Mouse (Mus musculus) cerebellum, adult 9-11 months (tissue): ENCODE measurements at regions not wholly inside any gene's neighbourhood (a gene's known extent, or its start where the extent isn't known, plus 50 kb on each side); places are given as distances from the start of the nearest gene placed in this dataset.

Experiments used
- DNase-seq: peaks from one replicate; pipeline ENCODE4 v3.0.0; 2022

DNA sequence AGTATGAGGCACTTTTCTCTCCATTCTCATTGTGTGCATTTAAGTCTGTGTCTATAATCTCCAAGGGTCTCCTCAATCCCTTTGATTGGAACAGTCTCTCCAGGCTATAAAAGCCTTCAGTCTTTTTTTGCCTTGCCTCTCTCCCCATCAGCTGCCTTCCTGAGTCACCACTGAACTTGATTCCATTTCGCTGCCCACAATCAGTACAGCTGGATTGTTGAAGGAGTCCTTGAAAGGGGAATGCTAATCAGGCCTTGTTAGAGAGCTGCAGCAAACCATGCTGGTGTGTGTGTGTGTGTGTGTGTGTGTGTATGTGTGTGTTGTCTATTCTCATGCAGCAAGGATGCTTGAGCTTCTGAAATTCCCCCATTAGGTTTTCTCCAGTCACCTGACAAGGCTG lies 129.3 kb upstream of the Parp11 start:
- DNase-seq = no peak

DNA sequence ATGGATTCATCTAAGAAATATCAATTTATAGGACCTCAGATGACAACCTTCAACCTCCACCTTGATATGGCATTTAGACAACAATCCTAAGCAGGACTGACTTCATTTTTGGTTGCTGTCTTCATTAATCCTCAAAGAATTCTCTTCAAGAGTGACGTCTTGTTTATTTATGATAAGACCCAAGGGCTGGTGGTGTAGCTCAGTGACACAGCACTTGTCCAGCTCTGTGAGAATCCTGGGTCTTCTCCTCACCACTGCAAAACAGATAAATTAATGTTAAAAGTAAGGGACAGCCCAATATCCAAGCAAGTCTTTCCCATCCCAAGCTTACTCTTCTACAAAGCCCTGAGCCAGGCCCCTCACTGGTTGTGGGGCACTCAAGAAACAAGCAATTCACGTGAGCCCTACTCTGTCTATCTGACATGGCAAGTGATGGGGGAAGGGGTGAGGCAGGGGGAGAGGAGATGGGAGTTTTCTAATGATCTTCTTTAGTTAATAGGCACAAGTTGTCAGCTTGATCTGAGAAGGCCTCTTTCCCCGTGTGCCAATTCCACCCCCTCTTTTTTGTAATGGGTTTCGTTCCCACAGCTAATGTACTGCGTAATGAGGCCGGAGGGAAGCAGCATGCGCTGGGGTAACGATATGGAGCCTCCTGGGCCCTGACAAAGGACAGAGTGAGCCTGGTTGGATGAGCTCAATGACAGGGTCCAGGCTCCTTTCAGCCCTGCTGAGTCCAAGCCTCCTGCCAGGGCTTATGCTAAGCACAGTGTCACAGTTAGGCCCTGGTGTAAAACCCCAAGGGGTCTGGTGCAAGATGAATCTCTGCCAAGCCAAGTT lies 127.7 kb upstream of the Parp11 start:
- DNase-seq = no peak

GRCm38 (mm10) chr6:127320600-127320999 lies 126.0 kb upstream of the Parp11 start:
- DNase-seq = no peak

GRCm38 (mm10) chr6:127321031-127321430 lies 125.6 kb upstream of the Parp11 start:
- DNase-seq = no peak

DNA sequence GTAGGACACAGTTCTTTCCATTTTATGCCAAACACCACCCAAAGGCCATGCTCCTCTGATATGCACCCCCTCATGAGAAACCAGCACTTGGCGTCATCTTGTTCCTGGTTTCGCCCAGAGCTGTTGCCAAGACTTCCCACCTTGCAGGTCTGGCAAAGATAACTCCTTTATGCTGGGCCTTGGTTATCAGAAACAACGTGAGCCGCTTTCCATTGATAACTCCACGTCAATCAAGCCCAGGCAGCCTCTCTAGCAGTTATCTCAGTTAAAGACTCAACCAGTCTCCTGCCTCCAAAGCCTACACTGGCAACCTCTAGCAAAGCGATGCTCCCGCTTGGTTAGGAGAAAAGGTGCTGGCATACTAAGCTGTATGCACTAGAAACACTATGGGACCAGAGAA lies 124.2 kb upstream of the Parp11 start:
- no peak for DNase-seq

GRCm38 (mm10) chr6:127324984-127325383 lies 121.7 kb upstream of the Parp11 start:
- DNase-seq = no peak

DNA sequence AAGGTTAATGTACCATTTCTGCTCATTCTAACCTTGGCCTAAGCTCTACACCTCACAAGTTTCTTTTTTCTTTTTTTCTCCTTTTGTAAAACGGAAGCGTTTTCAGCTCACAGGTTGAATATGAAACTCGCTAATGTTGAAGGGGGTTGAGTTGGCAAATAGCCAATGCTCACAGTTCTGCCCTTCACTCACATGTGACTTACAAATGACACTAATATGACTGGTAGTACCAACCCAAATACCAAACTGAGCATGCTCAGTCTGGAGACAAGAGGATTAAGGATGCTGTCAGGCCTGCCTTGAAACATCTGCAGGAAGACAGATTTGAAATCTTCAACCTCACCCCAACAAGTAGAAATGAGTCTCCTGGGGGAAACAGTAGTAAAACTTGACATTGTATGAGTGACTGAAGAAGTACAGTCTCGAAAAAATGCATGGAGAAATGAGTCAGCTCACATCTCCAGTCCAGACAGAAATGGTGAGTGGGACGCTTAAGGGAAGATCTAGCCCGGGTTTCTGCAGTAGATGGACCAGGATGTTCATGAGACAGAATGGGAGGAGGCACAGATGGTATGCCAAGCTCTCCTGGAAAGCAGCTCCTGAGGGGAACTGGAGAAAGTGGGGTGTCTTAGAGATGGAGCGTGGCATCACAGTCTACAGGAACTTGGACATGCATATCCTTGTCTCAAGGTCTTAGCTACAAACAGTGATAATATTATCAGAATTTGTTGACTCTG lies 120.9 kb upstream of the Parp11 start:
- DNase-seq = no peak

- no peak for DNase-seq
Measured at GRCm38 (mm10) chr6:127326333-127326729, 120.3 kb upstream of the Parp11 start.

DNA sequence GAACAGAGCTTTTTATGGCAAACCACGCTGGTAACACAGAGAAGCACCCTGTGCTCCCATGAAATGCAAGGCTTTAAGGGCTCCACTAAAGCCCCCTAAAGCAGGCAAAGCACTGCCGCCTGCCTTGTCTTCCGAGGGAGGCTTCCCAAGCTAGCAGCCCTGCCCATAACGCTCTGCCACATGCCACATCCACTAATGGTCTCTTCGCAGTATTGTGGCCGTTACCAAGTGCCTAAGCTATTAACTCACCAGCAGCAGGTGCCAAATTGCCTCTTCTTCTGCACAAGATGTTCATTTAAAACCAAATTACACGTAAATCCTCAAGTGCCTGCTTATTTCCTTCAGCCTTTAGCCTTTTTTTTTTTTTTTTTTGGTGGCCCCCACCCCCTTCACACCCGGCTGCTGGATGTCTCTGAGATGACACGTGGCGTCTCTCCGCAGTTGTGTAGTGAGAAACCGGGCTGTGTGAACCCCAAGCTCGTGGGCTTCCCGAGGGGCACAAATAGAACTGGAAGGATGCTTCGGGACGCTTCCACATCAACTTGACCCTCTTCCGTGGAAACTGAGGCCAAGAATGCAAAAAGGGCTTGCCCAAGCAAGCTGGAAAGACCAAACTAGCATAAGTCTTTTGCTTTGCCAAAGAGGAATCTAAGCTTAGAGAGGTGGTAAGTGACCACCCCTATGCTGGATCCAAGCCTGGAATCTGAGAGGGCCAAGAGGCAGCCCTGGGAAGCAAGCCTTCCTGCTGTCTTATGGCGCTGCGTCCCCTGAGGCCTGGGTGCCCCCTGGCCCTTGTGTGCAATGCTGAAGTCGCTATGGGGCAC lies 117.2 kb upstream of the Parp11 start:
- peak; percentile 16 for DNase-seq

- peak; percentile 86 for DNase-seq
Measured at GRCm38 (mm10) chr6:127330015-127330705, 116.5 kb upstream of the Parp11 start.

DNA sequence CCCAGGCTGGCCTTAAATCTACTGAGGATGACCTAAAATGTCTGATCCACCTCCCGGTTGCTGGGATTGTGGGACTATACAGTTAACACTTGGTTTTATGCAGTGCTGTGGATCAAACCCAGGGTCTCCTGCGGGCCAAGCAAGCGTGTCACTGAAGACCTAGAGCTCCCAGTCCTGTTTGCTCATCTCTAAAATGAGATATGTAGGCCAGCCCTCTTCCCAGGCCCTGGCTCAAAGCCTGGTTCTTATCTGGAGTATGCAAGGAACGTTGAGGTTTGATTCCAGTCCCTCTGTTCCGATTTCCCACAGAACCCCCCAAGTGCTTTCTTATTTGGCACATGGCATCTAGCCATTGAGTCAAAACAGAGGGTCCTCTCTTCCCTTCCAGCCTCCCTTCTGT lies 115.5 kb upstream of the Parp11 start:
- peak; percentile 25 for DNase-seq

DNA sequence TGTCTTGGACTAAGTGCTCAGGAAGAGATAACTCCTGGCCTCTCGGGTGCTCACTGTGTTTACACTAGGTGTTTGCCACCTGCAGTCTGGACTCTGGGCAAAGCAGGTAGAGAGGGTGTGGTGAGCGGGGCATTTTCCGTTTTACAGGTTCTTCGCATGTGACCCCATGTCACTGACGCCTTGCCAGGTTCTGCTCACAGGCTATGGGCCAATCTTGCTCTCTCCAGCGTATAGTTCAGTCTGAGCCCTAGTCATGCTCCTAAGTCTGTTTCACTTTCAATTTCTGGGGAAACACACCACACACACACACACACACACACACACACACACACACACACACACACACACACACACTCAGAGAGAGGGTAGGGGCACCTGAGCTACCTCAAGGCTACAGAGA lies 112.4 kb upstream of the Parp11 start:
- no peak for DNase-seq

GRCm38 (mm10) chr6:127335462-127335886 lies 111.2 kb upstream of the Parp11 start:
- no peak for DNase-seq

DNA sequence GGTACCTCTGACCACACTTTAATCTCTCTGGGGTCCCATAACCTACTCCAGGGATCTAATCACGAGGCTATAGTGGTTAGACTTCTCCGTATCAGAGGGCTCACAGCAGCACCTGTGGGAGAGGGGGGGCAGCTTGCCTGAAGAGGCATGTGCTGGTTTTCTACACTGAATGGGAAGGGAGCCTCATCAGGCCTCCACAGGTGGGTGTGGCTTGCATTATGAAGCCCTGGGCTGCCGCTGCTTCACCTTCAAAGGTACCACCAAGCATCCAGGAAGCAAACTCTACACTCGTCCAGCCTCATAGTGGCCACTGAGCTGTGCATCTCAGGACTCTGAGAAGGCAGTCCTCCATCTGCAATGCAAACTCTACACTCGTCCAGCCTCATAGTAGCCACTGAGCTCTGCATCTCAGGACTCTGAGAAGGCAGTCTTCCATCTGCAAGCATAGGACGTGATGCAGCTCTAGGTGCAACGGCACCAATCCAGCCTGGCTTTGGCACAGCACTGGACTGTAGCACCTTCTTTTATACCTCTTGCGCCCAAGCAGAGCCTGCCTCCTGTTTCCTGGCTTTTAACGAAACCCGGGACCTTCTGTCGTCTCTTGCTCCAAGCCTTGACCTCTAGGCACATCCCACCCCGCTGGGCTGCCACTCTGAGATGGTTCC lies 110.5 kb upstream of the Parp11 start:
- no peak for DNase-seq

DNA sequence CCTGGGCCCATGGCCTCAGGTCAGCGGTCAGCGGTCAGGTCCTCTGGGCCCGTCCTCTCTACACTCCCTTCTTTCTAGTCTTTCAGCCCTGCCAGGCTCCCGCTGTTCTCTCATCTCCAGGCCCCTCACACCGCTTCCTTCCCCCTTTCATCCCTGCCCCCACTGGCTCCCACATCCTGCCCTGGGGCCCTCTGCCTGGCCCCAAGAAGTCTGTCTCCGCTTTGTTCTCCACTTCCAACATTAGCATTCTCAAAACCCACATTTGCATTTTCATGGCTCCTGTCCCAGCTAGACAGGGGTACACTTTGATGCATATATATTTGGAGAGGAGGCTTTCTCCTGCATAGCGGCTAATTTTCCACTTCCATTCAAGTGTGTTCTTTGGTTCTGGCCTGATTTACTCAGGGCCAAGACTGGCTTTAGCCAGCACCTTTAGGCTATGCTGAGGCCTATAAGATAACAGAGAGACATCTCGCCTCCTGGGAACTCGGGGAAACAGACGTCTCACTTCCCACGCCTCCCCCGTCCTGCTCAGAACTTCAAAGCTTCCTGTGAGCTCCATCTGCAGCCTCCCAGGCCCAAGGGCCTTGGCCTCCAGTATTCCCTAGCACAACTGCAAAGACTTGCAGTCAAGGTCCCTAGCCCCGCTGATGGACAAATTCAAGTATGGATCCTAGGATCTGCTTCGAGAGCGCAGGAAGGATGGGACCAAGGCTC lies 109.8 kb upstream of the Parp11 start:
- DNase-seq = no peak

DNA sequence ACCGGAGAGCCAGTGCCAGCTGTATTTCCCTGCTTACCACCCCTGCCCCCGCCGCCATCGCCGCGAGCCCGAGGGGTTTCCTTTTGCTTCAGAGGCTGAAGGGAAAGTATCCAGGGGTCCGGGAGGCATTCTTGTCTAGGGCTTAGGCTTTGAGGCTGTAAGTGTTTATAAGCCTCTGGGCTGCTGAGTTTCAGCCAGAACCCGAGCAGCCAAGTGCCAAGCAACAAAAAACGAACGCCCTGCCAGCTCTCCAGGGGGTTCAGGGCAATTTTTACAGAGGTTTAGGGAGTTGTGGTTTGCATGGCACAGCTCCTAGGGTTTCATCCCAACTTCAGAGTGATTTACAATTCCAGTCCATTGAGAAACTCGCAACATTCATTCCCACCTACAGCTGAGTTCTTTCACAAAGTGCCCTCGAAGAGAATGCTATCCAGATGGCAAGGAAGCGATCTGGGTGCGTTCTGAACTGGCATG lies 109.2 kb upstream of the Parp11 start:
- no peak for DNase-seq

DNA sequence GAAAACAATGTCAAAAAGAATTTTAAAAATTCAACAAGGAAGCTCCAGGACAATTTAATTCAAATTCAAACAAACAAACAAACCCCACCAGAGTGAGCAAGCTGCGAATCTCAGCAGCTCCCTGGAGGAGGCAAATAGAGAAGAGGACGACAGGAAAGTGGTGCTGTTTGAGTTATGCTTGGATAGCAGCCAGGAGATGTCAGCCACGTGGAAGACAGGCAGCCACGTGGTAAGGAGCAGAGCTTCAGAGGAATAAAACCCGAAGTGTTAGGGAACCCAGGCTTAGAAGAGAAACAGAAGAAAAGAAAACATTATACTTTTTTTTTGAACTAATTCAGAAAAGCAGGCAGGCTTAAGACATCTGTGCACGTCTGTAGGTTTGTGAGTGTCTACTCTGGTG lies 108.2 kb upstream of the Parp11 start:
- no peak for DNase-seq

- DNase-seq = no peak
Measured at GRCm38 (mm10) chr6:127341604-127342003, 105.0 kb upstream of the Parp11 start.

DNA sequence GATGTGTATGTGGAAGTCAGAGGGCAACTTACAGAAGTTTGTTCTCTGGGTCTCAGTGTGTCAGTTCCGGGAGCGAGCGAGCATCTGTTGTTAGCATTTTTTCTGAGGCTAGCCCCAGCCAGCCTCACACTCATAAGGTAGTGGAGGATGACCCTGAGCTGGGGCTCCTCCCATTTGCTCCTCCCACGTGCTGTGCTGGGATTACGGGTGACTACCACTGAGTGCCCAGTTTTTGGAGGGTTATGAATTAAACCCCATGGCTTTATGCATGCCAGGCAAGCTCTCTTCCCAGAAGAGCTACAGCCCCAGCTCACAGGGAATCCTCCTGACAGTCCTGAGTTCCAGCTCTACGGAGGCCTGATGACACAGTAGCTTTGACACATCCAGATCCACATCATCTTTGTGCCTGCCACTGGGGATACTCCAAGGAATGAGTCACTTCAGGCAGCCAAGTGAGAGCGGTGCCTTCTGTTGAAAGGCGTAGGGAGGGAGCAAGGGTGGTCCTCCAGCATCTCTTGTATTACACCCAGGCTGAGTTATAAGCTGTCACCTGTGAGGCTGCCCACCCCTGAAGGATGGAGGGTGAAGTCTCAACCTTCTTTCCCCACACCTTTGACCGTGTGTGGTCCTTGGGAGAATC lies 97.8 kb upstream of the Parp11 start:
- DNase-seq = no peak

- DNase-seq = no peak
Measured at GRCm38 (mm10) chr6:127349479-127350110, 97.0 kb upstream of the Parp11 start.
